Mouse (Mus musculus): Measurements from ENCODE around the gene Pfn3. TPM values are rescaled to one million over a fixed set of nuclear protein-coding genes. Genes with fewer than 3 reads are reported as not detected.

Gene Pfn3
- total and polyA plus RNA-seq, 2 experiments from 2014 or later: 0.93 TPM; not detected in 1

DNA sequence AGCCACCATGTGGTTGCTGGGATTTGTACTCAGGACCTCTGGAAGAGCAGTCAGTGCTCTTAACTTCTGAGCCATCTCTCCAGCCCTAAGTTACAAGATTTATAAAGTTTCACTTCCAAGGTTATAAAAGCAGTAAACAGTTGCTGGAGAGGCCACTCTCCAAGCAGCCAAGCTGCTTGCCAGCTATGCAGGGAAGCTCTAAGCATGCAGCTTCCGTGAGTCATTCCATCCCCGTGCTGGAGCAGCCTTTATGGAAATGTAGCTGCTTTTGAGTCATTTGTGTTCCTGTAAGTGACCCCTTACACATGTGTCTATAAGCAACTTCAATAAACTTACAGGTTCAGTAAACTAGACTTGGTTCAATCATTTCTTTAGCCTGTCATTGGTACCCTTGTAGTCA is 15.5 kb upstream of the Pfn3 start:
- 81% methylated on average over 2 of the region's 2 CpGs for WGBS
- no peak overlapping the region for H3K4me2 ChIP-seq (ENCODE audit: low read depth)
- no peaks in the 10 kb centered on the region for H3K9me3 ChIP-seq (ENCODE audit: low read length)
- no peak overlapping the region for H3K27ac ChIP-seq (ENCODE audit: low read depth, low read length)
- no peaks in the 10 kb centered on the region for H3K36me3 ChIP-seq (ENCODE audit: insufficient read depth)
- no peak overlapping the region for H3K9ac ChIP-seq
- no peak for TF ChIP-seq CTCF (IDR thresholded peaks at IDR 0.05; ENCODE audit: low read depth)
- no peak for ATAC-seq
- no peak overlapping the region for H3K4me3 ChIP-seq (ENCODE audit: low read depth, low read length)
- no peaks in the 10 kb centered on the region for H3K4me1 ChIP-seq (ENCODE audit: insufficient read depth)
- no peak for DNase-seq
- H3K27me3 ChIP-seq (ENCODE audit: insufficient read depth, low read length): no peaks in the 10 kb centered on the region

DNA sequence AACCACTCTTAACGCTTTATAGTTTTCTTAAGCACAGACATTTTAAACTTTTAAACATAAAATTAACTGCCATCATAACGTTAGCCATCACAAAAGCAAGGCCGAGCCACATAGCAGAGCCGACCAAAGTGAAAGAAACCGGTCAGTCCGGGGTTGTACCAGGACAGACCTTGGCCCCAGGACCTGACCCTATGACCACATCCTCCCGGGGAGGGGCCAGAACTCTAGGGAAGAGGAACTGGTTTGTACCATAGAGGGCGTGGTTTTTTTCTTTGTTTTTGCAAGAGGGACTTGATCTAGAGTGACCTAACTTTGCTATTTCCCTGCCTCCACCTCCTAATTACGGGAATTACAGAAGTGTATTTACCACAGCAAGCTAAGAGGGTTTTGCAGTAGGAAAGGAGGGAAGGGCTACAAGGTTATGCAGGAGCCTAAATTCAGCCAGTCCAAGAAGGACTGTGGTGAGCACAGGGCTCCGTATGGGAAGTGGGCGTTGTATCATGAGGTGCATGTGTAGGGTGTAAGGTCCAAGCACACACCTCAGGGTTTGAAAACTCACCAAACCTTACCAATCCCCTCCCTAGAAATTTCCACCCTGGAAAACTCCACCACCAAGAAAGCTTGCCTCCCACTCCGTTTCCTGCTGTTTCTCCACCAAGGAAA is 14.3 kb upstream of the Pfn3 start:
- Histone ChIP-seq H3K9me3 (ENCODE audit: low read length) (no peaks in the 10 kb centered on the region), H3K4me2 (ENCODE audit: low read depth) (no peak overlapping the region), H3K27me3 (ENCODE audit: insufficient read depth, low read length) (no peaks in the 10 kb centered on the region), H3K4me1 (ENCODE audit: insufficient read depth) (no peaks in the 10 kb centered on the region), H3K9ac (no peak overlapping the region), H3K4me3 (ENCODE audit: low read depth, low read length) (no peak overlapping the region), H3K36me3 (ENCODE audit: insufficient read depth) (no peaks in the 10 kb centered on the region), H3K27ac (ENCODE audit: low read depth, low read length) (no peak overlapping the region)
- TF ChIP-seq CTCF (IDR thresholded peaks at IDR 0.05; ENCODE audit: low read depth): no peak
- DNase-seq (no peak), ATAC-seq (no peak)
- WGBS: 81% methylated on average over 12 of the region's 12 CpGs

DNA sequence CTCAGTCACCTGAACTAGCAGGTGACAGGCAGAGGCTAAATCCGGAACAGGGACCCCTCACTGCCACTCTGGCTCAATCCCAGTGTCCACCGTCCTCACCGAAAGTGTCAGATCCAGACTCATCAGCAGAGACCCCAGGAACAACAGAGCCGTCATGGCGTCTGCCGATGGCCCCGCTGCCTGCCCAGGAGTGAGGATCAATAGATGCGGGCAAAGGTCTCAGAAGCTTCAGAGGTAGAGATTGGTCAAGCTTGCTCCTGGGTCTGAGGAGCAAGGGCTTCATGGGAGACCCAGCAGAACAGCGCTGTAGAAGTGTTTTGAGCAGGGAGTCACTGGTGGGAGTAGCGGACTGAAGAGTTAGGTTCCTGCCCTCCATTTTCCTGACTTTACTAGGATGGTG is 11.6 kb upstream of the Pfn3 start, which contains the start of gene F12:
TSS of gene F12 (minus strand) at position 181 of the 400 bp plus-strand sequence.
- H3K9ac ChIP-seq: no peak within 1 kb of the TSS
- 90% methylated on average over 10 of the region's 10 CpGs for WGBS

DNA sequence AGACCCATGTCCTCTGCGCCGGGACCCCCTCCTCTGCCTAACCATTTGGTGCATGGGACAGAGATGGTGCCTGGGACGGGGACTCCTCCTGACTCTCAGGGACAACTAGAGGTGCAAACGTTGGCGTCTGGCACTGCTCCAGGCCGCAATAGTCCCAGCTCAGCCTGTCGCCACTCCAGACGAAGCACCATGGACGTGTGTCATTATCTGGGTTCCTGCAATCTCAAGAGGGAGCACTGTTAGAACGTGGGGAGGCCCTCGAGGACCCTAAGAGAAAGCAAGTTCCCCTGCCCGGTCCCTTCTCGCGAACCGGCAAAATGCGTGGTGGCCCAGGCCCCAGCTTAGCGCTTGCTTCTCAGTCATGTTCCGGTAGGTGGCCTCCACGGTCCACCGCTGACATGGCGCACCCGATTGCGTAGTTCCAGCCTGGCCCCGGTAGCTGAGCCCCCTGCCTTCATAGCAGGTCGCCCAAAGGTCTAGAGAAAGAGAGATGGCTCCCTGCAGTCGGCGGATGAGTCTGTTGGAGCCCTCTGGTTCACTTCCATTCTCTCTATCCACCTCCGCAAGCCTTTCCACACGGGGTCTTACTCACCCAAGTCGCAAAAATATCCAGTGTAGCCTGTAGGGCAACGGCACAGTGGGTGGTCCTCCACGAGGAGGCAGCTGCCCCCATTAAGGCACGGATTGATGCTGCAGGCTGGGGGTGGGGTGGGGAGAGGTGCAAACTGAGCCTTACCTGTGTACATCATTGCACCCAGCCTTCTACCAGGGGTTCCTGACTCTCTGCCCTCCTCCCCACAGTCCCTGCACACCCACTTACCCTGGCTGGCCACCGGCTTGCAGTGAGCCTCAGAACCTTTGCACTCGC is 6.1 kb upstream of the Pfn3 start:
- H3K9me3 ChIP-seq (ENCODE audit: low read length): no peaks in the 10 kb centered on the region
- H3K27ac ChIP-seq (ENCODE audit: low read depth, low read length): no peak overlapping the region
- peaks cover 27% of the 10 kb centered on the region for H3K27me3 ChIP-seq (ENCODE audit: insufficient read depth, low read length)
- DNase-seq: peak; percentile 75
- peak overlapping the region; percentile 40 for H3K4me2 ChIP-seq (ENCODE audit: low read depth)
- no peaks in the 10 kb centered on the region for H3K4me1 ChIP-seq (ENCODE audit: insufficient read depth)
- peak overlapping the region; percentile 23 for H3K4me3 ChIP-seq (ENCODE audit: low read depth, low read length)
- TF ChIP-seq CTCF (IDR thresholded peaks at IDR 0.05; ENCODE audit: low read depth): peak; percentile 82
- peak; percentile 82 for ATAC-seq
- H3K9ac ChIP-seq: peak overlapping the region; percentile 28; the same call in 1 of the 2 replicates
- H3K36me3 ChIP-seq (ENCODE audit: insufficient read depth): no peaks in the 10 kb centered on the region
- 14% methylated on average over 35 of the region's 35 CpGs for WGBS

More for the DNA sequence above, 11.6 kb upstream of the Pfn3 start, which contains the start of gene F12:
- no peaks in the 10 kb centered on the region for H3K36me3 ChIP-seq (ENCODE audit: insufficient read depth)
- no peak for DNase-seq
- H3K4me1 ChIP-seq (ENCODE audit: insufficient read depth): no peaks in the 10 kb centered on the region
- no peaks in the 10 kb centered on the region for H3K9me3 ChIP-seq (ENCODE audit: low read length)
- no peak within 1 kb of the TSS for H3K4me2 ChIP-seq (ENCODE audit: low read depth)
- no peak for ATAC-seq
- TF ChIP-seq CTCF (IDR thresholded peaks at IDR 0.05; ENCODE audit: low read depth): no peak
- no peak within 1 kb of the TSS for H3K4me3 ChIP-seq (ENCODE audit: low read depth, low read length)
- peaks cover 7% of the 10 kb centered on the region for H3K27me3 ChIP-seq (ENCODE audit: insufficient read depth, low read length)
- no peak within 1 kb of the TSS for H3K27ac ChIP-seq (ENCODE audit: low read depth, low read length)

DNA sequence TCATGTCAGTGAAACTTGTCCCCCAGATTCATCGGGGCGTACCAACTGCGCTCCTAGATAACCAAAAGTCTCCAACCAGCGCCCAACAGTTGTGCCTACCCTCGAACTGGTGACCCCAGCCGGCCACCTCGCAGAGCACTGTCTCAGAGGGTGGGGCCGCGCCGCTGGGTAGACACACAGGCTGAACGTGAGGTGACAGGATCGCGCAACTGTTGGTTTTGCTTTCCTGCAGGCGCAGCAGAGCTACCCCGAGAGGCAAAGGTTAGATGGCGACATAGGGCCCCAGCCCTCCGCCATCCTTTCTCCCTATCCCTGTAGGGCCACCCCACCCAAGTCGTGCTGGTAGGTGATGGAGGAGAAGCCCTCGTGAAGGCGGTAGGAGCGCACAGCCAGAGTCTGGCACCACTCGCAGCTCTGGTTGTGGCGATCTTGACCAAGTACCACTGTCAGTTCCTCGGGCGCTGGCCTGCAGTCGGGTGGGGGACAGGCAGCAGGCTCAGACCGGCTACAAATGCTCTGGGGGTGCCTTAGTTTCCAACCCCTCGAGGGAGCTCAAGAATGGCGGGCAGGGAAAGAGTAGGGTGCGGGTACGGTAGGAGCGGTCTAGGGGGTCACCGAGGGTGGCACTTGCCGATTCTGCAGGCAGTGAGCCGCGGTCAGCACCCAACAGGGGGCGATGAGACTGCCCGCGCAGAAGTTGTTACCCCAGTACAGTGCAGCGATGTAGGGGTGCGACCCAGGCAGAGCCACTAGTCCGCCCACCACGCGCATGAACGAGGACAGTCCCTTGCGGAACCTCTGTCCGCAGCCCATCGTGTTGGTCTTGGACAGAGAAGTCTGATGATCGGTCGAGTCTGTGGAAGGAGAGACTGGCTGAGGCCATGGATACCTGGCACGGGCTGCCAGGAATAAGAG is 5.2 kb upstream of the Pfn3 start:
- H3K27me3 ChIP-seq (ENCODE audit: insufficient read depth, low read length): peaks cover 27% of the 10 kb centered on the region
- WGBS: 30% methylated on average over 51 of the region's 51 CpGs
- ATAC-seq (no peak; the same call in 1 of the 2 replicates), DNase-seq (no peak)
- no peak overlapping the region for H3K9ac ChIP-seq
- H3K4me1 ChIP-seq (ENCODE audit: insufficient read depth): no peaks in the 10 kb centered on the region
- no peaks in the 10 kb centered on the region for H3K36me3 ChIP-seq (ENCODE audit: insufficient read depth)
- peak; percentile 17; the same call in 1 of the 2 replicates for TF ChIP-seq CTCF (IDR thresholded peaks at IDR 0.05; ENCODE audit: low read depth)
- H3K27ac ChIP-seq (ENCODE audit: low read depth, low read length): no peak overlapping the region
- no peaks in the 10 kb centered on the region for H3K9me3 ChIP-seq (ENCODE audit: low read length)
- peak overlapping the region; percentile 40 for H3K4me2 ChIP-seq (ENCODE audit: low read depth)
- no peak overlapping the region for H3K4me3 ChIP-seq (ENCODE audit: low read depth, low read length)

DNA sequence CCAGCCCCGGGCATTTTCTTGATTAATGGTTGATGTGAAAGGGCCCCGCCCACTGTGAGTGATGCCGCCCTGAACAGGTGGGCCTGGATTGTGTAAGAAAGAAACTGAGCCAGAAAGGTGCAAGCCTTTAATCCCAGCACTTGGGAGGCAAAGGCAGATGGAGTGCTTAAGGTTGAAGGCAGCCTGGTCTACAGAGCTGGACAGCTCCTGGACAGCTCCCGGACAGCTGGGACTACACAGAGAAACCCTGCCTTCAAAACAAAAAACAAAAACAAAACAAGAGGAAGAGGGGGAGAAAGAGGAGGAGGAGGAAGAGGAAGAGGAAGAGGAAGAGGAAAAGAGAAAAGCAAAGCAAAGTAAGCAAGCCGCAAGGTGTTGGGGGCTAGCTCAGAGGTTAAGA is 4.1 kb upstream of the Pfn3 start:
- WGBS: 88% methylated on average over 5 of the region's 5 CpGs
- no peak overlapping the region for H3K4me3 ChIP-seq (ENCODE audit: low read depth, low read length)
- H3K36me3 ChIP-seq (ENCODE audit: insufficient read depth): no peaks in the 10 kb centered on the region
- ATAC-seq (no peak), DNase-seq (no peak)
- no peak overlapping the region for H3K4me2 ChIP-seq (ENCODE audit: low read depth)
- H3K4me1 ChIP-seq (ENCODE audit: insufficient read depth): 0 out of 2 replicates have a peak, but pooled peaks cover 3% of the 10 kb centered on the region
- no peak overlapping the region for H3K9ac ChIP-seq
- H3K9me3 ChIP-seq (ENCODE audit: low read length): no peaks in the 10 kb centered on the region
- no peak overlapping the region for H3K27ac ChIP-seq (ENCODE audit: low read depth, low read length)
- no peak for TF ChIP-seq CTCF (IDR thresholded peaks at IDR 0.05; ENCODE audit: low read depth)
- H3K27me3 ChIP-seq (ENCODE audit: insufficient read depth, low read length): peaks cover 27% of the 10 kb centered on the region
